Mouse (Mus musculus): ENCODE data around the gene Nol4l. TPM values are rescaled to one million over a fixed set of nuclear protein-coding genes. Genes with fewer than 3 reads are reported as not detected.
A peak's percentile ranks its signal among the peaks of the same experiment; 100 is the strongest.

Gene Nol4l
- total RNA-seq, 2 experiments from 2014 or later, result 12.8 to 13.3 TPM

GRCm38 (mm10) chr2:153444254-153445136 lies 85.3 kb downstream of the Nol4l start:
- peak; percentile 86 to 92 for DNase-seq

- DNase-seq, result peak; percentile 53 to 66
These were observed 86.1 kb downstream of the Nol4l start for GRCm38 (mm10) chr2:153443434-153444240.

GRCm38 (mm10) chr2:153442720-153443119 lies 87.1 kb downstream of the Nol4l start:
- DNase-seq, result no peak

- no peak for DNase-seq
These were observed 88.5 kb downstream of the Nol4l start for GRCm38 (mm10) chr2:153441228-153441627.

GRCm38 (mm10) chr2:153440755-153441154 lies 89.0 kb downstream of the Nol4l start:
- no peak for DNase-seq

- DNase-seq, result no peak
These were observed 92.5 kb downstream of the Nol4l start for GRCm38 (mm10) chr2:153437306-153437659.

GRCm38 (mm10) chr2:153436641-153437305 lies 93.0 kb downstream of the Nol4l start:
- DNase-seq, result peak; percentile 67 to 84

GRCm38 (mm10) chr2:153434880-153435831 lies 94.6 kb downstream of the Nol4l start:
- peak in 1 of 2 experiments; percentile 56 for DNase-seq

- DNase-seq, result no peak
These were observed 95.9 kb downstream of the Nol4l start for GRCm38 (mm10) chr2:153433859-153434258.

GRCm38 (mm10) chr2:153432492-153432891 lies 97.3 kb downstream of the Nol4l start:
- DNase-seq, result peak; percentile 52 to 55

GRCm38 (mm10) chr2:153430571-153430970 lies 99.2 kb downstream of the Nol4l start:
- no peak for DNase-seq

GRCm38 (mm10) chr2:153428485-153428884 lies 101.3 kb downstream of the Nol4l start:
- DNase-seq, result peak in 1 of 2 experiments; percentile 60

- no peak for DNase-seq
These were observed 102.8 kb downstream of the Nol4l start for GRCm38 (mm10) chr2:153426931-153427330.

- DNase-seq, result no peak
These were observed 103.6 kb downstream of the Nol4l start for GRCm38 (mm10) chr2:153425998-153426670.

- DNase-seq, result no peak
These were observed 104.5 kb downstream of the Nol4l start for GRCm38 (mm10) chr2:153425124-153425844.

- DNase-seq, result no peak
These were observed 105.2 kb downstream of the Nol4l start for GRCm38 (mm10) chr2:153424557-153424956.

GRCm38 (mm10) chr2:153423113-153423512 lies 106.7 kb downstream of the Nol4l start:
- peak; percentile 61 to 74 for DNase-seq

- DNase-seq, result no peak
These were observed 107.7 kb downstream of the Nol4l start for GRCm38 (mm10) chr2:153422051-153422450.

GRCm38 (mm10) chr2:153421233-153421632 lies 108.5 kb downstream of the Nol4l start:
- no peak for DNase-seq

- peak; percentile 76 to 81 for DNase-seq
These were observed 111.4 kb downstream of the Nol4l start for GRCm38 (mm10) chr2:153418381-153418780.
